Mouse (Mus musculus) liver, embryonic 14.5 days (tissue): Measurements from ENCODE around the gene Il1rl2. TPM values are rescaled to one million over a fixed set of nuclear protein-coding genes. Genes with fewer than 3 reads are reported as not detected.

Experiments
- ATAC-seq: fragments of 200-750 bp; cut with Nextera tagmentation; 2 replicates; pipeline ENCODE4 v1.8.0; 2017; ENCODE audit warnings: moderate number of reproducible peaks, mild to moderate bottlenecking, moderate library complexity; ENCODE audit not compliant: insufficient read depth
- DNase-seq, 3 experiments: peaks; one replicate each; pipeline ENCODE4 v3.0.0-alpha.2; 2012 to 2013; ENCODE audit warnings: low read depth in 3 of 3, low spot score in 3 of 3
- H3K27ac ChIP-seq: fragments of 300-500 bp; sonication (generic); 2 replicates; pipeline ENCODE4 v1.5.1; 2014; ENCODE audit warnings: moderate library complexity, mild to moderate bottlenecking, control low read depth, inconsistent platforms
- H3K27me3 ChIP-seq: fragments of 300-500 bp; sonication (generic); 2 replicates; pipeline ENCODE4 v1.6.1; 2014; ENCODE audit warnings: mild to moderate bottlenecking, low read length, moderate library complexity; ENCODE audit not compliant: control insufficient read depth, insufficient read depth
- H3K36me3 ChIP-seq: fragments of 300-500 bp; sonication (generic); replicated peaks from 2 replicates; pipeline ENCODE4 v1.6.1; 2014; ENCODE audit warnings: low read depth; ENCODE audit not compliant: control insufficient read depth, insufficient read depth
- H3K4me1 ChIP-seq, 2 experiments: fragments of 200-500 bp in 1 of 2; fragments of 300-500 bp in 1 of 2; sonication (generic) in 1 of 2; replicated peaks; 2 replicates each; pipeline ENCODE4 v1.6.1; 2012 to 2014; ENCODE audit warnings: antibody characterized with exemption in 1 of 2, inconsistent platforms in 1 of 2, low read length in 1 of 2; ENCODE audit not compliant: control insufficient read depth in 2 of 2, insufficient read depth in 2 of 2
- H3K4me2 ChIP-seq: fragments of 300-500 bp; sonication (generic); 2 replicates; pipeline ENCODE4 v1.6.1; 2014; ENCODE audit warnings: low read depth, mild to moderate bottlenecking, control low read depth, moderate library complexity
- H3K4me3 ChIP-seq, 2 experiments: fragments of 200-500 bp in 1 of 2; fragments of 300-500 bp in 1 of 2; sonication (generic) in 1 of 2; 2 replicates each; pipeline ENCODE4 v1.5.1; 2012 to 2014; ENCODE audit warnings: low read depth in 2 of 2, low read length in 2 of 2, mild to moderate bottlenecking in 2 of 2, control low read depth in 1 of 2, inconsistent platforms in 1 of 2, moderate library complexity in 1 of 2; ENCODE audit not compliant: insufficient read depth in 1 of 2
- H3K9ac ChIP-seq: fragments of 300-500 bp; sonication (generic); replicated peaks from 2 replicates; pipeline ENCODE4 v1.6.1; 2014; ENCODE audit warnings: mild to moderate bottlenecking, control low read depth, moderate library complexity
- H3K9me3 ChIP-seq: fragments of 300-500 bp; sonication (generic); 2 replicates; pipeline ENCODE4 v1.6.1; 2016; ENCODE audit warnings: low read length, mixed read lengths; ENCODE audit not compliant: control insufficient read depth
- CTCF ChIP-seq: IDR thresholded peaks from 2 replicates; pipeline ENCODE4 v1.5.1; 2016; ENCODE audit warnings: antibody characterized with exemption, low read depth, control low read depth
- EP300 ChIP-seq: IDR thresholded peaks from 2 replicates; pipeline ENCODE4 v1.6.1; 2016; ENCODE audit warnings: antibody characterized with exemption, low read depth
- WGBS: fragments of 180-500 bp; shearing (Covaris S2); extraction: QIAGEN DNeasy Blood & Tissue Kit; methylation state at CpG from one replicate; pipeline ENCODE4 v1.1.7; 2014; ENCODE audit not compliant: insufficient replicate concordance; 5-methylcytosine and 5-hydroxymethylcytosine counted together
- polyA plus RNA-seq, 2 experiments: library from polyadenylated mRNA; depleted of rRNA in 1 of 2; stranded (reverse) in 1 of 2; unstranded in 1 of 2; fragments of >200 nt; fragmentation: Nextera tagmentation in 1 of 2; extraction: Ambion mirVana in 1 of 2; gene quantifications; 2 replicates each; pipeline versions ENCODE4 v1.2.1 to v1.2.3; 2012 to 2014

The Il1rl2 gene
- polyA plus RNA-seq, 2 experiments, result 0.52 to 0.80 TPM

- Histone ChIP-seq H3K4me3 (no peak overlapping the region), H3K27ac (no peak overlapping the region), H3K9ac (no peak overlapping the region), H3K4me2 (no peak overlapping the region), H3K9me3 (no peaks in the 10 kb centered on the region), H3K36me3 (no peaks in the 10 kb centered on the region), H3K4me1 (peaks cover 4 to 35% of the 10 kb centered on the region in 2 experiments; a peak in 3 of 4 replicates), H3K27me3 (peaks cover 7% of the 10 kb centered on the region)
- DNase-seq, result no peak
- WGBS, result 22% methylated on average over 6 of the region's 6 CpGs
- ATAC-seq, result no peak
- TF ChIP-seq CTCF, result no peak
- no peak for TF ChIP-seq EP300
These were observed 2.6 kb upstream of the Il1rl2 start for GRCm38 (mm10) chr1:40321824-40322223.

- Histone ChIP-seq H3K36me3 (no peaks in the 10 kb centered on the region), H3K9ac (no peak overlapping the region), H3K4me3 (no peak overlapping the region), H3K9me3 (no peaks in the 10 kb centered on the region), H3K4me2 (no peak overlapping the region), H3K27me3 (peaks cover 7% of the 10 kb centered on the region), H3K27ac (no peak overlapping the region), H3K4me1 (peaks cover 4 to 35% of the 10 kb centered on the region in 2 experiments; a peak in 3 of 4 replicates)
- TF ChIP-seq EP300 (no peak), CTCF (no peak)
- ATAC-seq (no peak), DNase-seq (no peak)
- WGBS, result 26% methylated on average over 3 of the region's 3 CpGs
These were observed 1.9 kb upstream of the Il1rl2 start for GRCm38 (mm10) chr1:40322543-40322942.

- peak overlapping the region; percentile 50 for H3K9ac ChIP-seq
These were observed 719 bp downstream of the Il1rl2 start for GRCm38 (mm10) chr1:40324955-40325702.

GRCm38 (mm10) chr1:40325711-40326327 lies 1.4 kb downstream of the Il1rl2 start:
- H3K27me3 ChIP-seq, result peaks cover 7% of the 10 kb centered on the region
- ATAC-seq, result 0 out of 2 replicates have a peak, but pooled peaks have one; percentile 16
- WGBS, result 12% methylated on average over 29 of the region's 29 CpGs
- H3K9me3 ChIP-seq, result no peaks in the 10 kb centered on the region
- TF ChIP-seq CTCF (no peak), EP300 (no peak)
- peak overlapping the region; percentile 78 for H3K4me2 ChIP-seq
- no peak for DNase-seq
- no peaks in the 10 kb centered on the region for H3K36me3 ChIP-seq
- no peak overlapping the region for H3K27ac ChIP-seq
- H3K4me1 ChIP-seq, result peaks cover 4 to 35% of the 10 kb centered on the region in 2 experiments; a peak in 3 of 4 replicates
- H3K4me3 ChIP-seq, result peak overlapping the region; percentile 52 to 55
- peak overlapping the region; percentile 50 for H3K9ac ChIP-seq

More at GRCm38 (mm10) chr1:40324955-40325702, 719 bp downstream of the Il1rl2 start:
- Histone ChIP-seq H3K4me1 (peaks cover 4 to 35% of the 10 kb centered on the region in 2 experiments; a peak in 3 of 4 replicates), H3K27ac (no peak overlapping the region), H3K4me3 (peak overlapping the region; percentile 52 to 55), H3K9me3 (no peaks in the 10 kb centered on the region), H3K36me3 (no peaks in the 10 kb centered on the region), H3K4me2 (peak overlapping the region; percentile 78), H3K27me3 (peaks cover 7% of the 10 kb centered on the region)
- DNase-seq (no peak), ATAC-seq (peak; percentile 62)
- TF ChIP-seq EP300, result no peak
- TF ChIP-seq CTCF, result no peak
- 2% methylated on average over 22 of the region's 22 CpGs for WGBS

GRCm38 (mm10) chr1:40327604-40328003 lies 3.2 kb downstream of the Il1rl2 start:
- ATAC-seq (no peak), DNase-seq (no peak)
- Histone ChIP-seq H3K4me3 (no peak overlapping the region), H3K9ac (no peak overlapping the region), H3K4me1 (peaks cover 4 to 27% of the 10 kb centered on the region in 2 experiments; a peak in 3 of 4 replicates), H3K27me3 (peaks cover 7% of the 10 kb centered on the region), H3K27ac (no peak overlapping the region), H3K4me2 (no peak overlapping the region), H3K9me3 (no peaks in the 10 kb centered on the region), H3K36me3 (no peaks in the 10 kb centered on the region)
- 67% methylated on average over 3 of the region's 3 CpGs for WGBS
- TF ChIP-seq CTCF, result no peak
- no peak for TF ChIP-seq EP300
